Mouse (Mus musculus): ENCODE data around the gene Ceacam9.

Gene Ceacam9

DNA sequence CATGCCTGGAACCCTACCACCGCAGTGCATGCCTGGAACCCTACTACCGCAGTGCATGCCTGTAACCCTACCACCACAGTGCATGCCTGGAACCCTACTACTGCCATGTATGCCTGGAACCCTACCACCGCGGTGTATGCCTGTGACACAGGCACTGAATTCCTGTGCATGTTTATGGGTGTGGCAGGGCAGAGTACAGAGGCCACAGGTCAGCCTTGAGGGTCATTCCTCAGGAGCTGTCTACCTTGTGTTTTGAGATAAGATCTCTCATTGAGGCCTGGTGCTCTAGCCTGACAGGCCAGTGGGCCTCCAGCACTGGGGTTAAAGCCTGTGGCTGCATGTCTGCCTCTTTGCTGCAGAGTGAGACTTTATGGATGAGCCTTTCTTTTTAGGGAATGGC is 23.6 kb downstream of the Ceacam9 start:
- no peak for DNase-seq

DNA sequence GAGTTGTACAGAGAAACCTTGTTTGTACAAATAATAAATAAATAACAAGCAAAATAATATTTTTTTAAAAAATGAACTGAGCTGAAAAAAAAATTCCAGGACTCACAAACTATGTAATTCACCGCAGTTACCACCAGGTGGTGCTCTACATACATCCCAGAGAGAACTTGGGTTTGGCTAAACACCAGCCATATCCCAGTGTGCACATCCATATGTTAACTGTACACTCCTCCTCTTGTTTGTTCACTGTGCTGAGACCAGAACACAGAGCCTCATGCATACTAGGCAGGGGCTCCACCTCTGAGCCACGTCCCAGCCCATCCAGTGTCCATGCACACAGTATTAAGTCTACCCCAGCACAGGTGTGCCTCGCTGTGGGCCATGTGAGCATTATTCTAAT is 24.4 kb downstream of the Ceacam9 start:
- DNase-seq = peak; percentile 79

DNA sequence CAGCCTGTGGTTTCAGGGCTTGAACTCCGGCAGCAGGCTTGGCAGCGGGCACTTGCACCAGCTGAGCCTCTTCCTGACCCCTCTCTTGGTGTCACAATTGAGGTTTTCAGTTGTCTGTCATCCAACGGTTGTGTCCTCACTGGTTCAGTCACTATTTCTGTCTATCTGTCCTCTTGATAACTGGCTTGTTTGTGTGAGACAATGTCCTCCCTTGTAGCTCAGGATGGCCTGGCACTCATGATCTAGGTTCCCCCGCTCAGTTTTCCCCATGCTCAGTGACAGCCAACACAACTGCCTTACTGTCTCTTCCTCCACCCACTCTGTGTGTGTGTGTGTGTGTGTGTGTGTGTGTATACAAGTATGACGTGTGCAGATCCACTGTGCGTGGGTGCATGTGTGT is 25.9 kb downstream of the Ceacam9 start:
- no peak for DNase-seq

DNA sequence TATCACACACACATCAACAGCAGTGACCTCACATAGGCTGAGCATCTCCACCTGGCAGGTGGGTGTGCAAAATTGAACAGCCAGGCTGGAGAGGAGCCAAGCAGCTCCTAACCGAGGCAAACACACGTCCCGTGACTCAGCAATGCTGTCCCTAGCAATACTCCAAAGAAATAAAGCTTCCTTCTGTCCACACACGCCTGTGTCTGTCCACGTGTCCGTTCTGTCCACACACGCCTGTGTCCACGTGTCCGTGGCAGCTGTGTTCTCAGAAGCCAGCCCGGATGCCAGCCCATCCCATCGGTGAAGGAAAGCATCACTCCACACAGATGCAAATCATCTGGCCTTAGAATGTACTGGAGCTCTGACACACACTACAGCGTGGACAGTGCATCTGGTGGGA is 30.3 kb downstream of the Ceacam9 start:
- no peak for DNase-seq

DNA sequence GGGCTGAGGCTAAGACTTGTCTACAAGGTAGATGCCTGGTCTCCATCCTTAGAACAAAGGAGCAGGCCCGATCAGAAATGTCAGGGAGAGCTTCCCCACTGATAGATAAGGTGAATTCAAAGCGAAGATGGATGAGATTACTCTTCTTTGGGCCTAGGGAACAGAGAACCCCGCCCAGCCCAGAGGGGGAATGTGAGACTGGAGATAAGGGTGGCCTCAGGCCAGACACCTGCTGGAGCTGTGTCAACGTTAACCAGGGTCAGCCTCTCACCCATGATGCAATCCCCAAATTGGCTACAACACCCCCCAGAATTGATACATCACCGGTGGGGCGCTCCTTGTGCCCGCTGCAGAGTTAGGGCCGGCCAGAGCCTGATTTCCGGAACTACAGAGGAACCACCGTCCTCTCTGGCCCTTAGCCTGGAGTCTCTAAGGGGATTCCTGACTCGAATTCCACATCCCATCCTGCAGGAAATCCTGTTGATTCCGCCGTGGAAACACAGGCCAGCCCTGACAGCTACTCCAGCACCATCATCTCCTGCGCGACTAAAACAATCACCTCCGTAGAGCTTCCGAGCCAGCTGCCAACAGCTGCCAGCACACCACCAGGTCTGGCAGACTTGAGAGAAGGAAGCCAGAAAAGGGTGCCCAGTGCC is 33.8 kb downstream of the Ceacam9 start:
- no peak for DNase-seq

DNA sequence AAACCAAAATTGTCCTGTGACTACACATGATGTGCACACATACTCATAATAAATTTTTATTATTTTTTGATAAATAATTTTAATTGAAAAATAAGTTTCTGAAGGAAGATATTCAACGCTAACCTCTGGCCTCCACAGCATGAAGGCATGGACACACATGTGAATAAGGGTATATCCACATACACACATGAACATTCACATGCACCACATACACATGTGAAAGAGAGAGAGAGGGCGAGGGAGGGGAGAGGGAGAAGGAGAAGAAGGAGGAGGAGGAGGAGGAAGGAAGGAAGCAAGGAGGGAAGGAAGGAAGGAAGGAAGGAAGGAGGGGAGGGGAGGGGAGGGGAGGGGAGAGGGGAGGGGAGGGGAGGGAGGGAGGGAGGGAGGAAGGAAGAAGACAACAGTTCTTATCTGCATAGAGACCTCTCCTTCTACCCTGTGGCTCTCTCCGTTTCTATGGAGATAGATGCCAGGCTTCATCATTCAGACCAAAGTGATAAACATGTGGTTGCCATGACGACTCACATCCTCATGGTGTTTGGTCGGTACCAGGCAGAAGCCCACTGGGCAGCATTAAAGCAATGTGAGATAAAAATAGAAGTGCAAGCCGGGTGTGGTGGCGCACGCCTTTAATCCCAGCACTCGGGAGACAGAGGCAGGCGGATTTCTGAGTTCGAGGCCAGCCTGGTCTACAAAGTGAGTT is 37.3 kb downstream of the Ceacam9 start:
- peak; percentile 38 for DNase-seq

DNA sequence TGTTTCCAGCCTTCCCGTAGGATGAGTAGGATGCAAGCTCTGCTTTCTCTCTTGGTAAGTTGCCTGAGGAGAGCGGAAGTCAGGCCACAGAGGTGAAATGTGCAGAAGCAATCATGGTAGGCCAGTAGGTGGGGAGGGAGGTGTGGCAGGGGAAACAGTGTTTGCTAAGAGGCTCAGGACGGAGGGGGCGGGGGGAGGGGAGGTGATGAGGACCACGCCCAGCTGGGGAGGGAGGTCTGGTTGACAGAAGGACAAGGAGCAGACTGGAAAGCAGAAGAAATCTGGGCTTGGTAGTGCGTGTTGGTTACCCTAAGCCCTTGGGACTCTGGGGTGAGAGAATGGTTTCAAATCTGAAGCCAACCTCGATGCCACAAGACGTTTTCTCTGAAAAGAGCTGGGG is 38.6 kb downstream of the Ceacam9 start:
- DNase-seq = peak; percentile 58

DNA sequence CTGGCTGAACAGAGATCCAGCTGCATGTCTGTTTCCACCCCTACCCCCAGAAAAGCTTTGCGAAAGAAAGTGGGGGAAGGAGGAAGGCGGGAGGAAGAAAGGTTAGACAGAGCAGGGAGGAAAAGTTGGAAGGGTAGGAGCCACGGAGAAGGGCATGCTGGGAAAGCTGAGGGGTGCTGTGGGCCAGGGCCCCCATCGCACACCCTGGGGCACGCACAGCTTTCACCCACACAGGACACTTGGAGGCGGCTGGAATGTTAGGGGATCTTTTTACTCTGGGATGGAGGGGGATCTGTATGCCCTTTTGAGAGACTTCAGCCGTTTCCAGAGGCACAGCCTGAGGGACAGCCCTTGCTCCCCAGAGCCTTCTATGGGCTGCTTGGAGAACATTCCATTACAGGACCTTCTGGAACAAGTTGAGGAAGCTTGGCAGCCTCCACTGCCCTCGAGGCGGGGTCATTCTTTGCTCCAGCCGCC is 39.3 kb downstream of the Ceacam9 start:
- no peak for DNase-seq

DNA sequence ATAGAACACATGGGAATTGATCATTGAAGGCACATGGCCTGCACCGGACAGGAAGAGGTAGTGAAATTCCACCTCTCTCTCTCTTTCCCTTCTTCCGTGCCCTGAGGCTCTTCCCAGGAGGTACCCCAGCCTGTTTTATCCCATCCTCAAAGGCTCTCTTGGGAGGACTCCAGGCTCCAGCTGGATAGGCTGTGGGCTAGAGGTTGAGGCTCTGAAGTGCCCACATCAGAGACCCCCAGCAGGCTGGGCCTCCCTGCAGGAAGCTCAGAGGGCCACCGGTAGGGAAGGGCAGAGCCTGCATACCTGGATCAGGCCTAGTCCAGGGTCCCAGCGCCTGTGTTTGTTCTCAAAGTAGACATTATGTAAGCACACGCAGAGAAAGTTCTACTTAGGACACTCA is 39.9 kb downstream of the Ceacam9 start:
- DNase-seq = no peak

DNA sequence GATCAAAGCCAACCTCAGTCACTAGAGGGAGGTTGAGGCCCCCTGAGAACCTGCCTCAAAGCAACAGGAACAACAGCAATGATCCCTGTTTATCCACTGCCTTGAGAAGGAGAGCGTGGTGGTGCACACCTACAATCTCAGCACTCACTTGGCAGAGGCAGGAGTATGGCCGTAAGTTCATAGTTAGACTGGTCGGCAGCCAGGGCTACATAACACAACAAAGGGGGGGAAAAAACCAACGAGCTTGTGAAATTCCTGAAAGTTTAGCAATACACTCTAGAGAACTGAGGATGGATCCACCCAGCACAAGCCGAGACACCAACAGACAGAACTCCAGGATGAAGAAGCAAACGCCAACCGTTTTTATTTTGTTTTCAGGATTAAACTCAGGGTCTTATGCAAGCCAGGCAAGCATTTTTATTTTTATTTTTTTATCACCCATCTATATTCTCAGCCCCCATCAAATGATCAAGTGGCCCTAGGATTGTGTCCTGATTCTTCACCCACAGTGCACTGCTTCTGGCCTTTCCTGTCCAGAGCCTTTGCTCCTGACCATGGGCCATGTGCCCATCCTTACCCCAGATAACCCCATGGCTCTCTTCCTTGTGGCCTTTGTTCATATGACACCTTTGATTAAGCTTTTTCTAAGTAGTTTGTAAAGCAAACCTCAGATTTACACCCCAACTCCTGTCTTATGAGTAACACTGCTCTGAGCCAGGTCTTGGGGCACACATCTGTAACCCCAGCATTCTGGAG is 41.9 kb downstream of the Ceacam9 start:
- DNase-seq = no peak

DNA sequence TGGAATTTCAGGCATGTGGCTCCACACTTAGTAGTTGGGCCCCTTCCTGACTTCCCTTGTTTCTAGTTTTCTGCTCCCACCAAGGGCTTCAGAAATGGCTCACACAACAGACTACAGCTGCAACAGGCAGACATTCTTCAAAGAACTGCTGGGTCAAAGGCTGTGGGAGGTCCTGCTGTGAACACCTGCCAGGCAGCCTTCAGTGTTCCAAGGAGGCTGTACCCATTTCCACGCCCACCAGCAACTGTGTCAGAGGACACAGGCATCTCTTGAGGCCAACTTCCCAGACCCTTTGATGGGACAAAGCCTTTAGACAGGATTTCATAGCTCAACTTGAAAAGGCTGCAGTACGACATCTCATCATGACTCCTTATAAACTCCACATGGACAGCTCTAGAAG is 44.7 kb downstream of the Ceacam9 start:
- DNase-seq = peak; percentile 21
